Mouse (Mus musculus): ENCODE measurements around the gene Junb.

- TF ChIP-seq POLR2A (IDR thresholded peaks at IDR 0.05; ENCODE audit: borderline replicate concordance, low read depth, low read length) (no peak), CTCF (IDR thresholded peaks at IDR 0.05; ENCODE audit: low read depth, low read length) (no peak)
These were observed 10.8 kb downstream of the Junb start for GRCm38 (mm10) chr8:84967532-84968304.

All from bone marrow macrophage, adult 2 months (primary cell).